Mouse (Mus musculus) thymus, postnatal 0 days (tissue): ENCODE data around the gene Dpf2. TPM values are rescaled to one million over a fixed set of nuclear protein-coding genes. Genes with fewer than 3 reads are reported as not detected.
A peak's percentile ranks its signal among the peaks of the same experiment; 100 is the strongest.

Experiments used
- DNase-seq: peaks from one replicate; pipeline ENCODE4 v3.0.0-alpha.2; 2015; ENCODE audit warnings: low spot score
- polyA plus RNA-seq: library from polyadenylated mRNA; unstranded; fragments of >200 nt; fragmentation: Nextera tagmentation; extraction: Ambion mirVana; gene quantifications from 2 replicates; pipeline ENCODE4 v1.2.1, GENCODE M21; 2015

The Dpf2 gene
- 104 and 116 TPM in 2 replicates for polyA plus RNA-seq

GRCm38 (mm10) chr19:5913007-5913719 is at the start of gene Dpf2:
Gene Dpf2, minus strand, starts transcription at chr19:5913010.
- no peak for DNase-seq

GRCm38 (mm10) chr19:5957371-5957770 is 44.6 kb upstream of the Dpf2 start:
- DNase-seq = no peak

GRCm38 (mm10) chr19:5956685-5957084 is 43.9 kb upstream of the Dpf2 start:
- DNase-seq = peak; percentile 68

GRCm38 (mm10) chr19:5955704-5956670 is 43.2 kb upstream of the Dpf2 start:
- DNase-seq = no peak

- no peak for DNase-seq
These were observed 42.1 kb upstream of the Dpf2 start for GRCm38 (mm10) chr19:5954936-5955335.

- no peak for DNase-seq
These were observed 41.4 kb upstream of the Dpf2 start for GRCm38 (mm10) chr19:5954031-5954710.

DNA sequence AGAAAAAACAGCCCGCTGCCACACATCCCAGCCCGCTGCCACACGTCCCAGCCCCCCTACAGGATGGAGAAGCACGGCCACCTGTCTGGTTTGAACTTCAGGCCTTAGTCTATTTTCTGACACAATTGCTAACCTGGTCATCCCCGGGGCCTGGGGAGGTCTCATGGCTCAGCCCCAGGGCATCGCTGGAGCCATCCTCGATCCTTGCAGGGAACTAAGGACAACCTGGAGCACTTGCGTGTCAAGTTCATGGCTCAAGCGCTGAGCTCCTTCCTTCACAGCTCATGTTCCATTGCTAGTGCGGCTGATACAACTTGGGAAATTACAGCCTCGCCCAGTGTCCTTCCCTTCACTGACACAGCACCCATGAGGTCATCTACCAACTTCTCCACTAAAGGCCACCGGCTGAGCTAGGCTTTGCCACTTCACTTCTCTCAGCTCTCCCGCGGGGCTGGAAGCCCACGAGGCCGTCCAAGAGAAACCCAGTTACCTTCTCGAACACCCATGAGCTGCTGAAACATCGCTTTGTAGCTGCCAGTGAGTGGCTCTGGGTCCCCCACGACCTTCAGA is 40.5 kb upstream of the Dpf2 start:
- no peak for DNase-seq

- DNase-seq = no peak
These were observed 39.4 kb upstream of the Dpf2 start for GRCm38 (mm10) chr19:5952071-5952691.

DNA sequence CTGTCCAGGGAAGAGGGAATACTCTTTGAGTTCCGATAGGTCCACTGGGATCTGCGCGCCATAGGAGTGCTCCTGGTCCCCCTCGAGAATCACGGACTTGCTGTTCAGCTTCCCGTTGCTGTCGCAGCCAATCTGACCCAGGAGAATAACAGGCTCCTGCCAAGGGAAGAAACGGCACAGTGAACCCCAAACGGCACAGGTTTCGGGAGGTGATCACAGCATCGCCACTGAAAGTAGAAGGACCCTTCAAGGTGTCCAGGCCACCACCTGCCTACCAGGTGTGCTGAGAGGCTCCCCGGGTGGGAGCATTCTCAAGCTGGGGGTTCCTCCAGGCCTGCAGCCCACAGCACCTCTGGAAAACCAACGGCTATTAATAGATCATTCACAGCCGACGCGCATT is 38.8 kb upstream of the Dpf2 start:
- no peak for DNase-seq

DNA sequence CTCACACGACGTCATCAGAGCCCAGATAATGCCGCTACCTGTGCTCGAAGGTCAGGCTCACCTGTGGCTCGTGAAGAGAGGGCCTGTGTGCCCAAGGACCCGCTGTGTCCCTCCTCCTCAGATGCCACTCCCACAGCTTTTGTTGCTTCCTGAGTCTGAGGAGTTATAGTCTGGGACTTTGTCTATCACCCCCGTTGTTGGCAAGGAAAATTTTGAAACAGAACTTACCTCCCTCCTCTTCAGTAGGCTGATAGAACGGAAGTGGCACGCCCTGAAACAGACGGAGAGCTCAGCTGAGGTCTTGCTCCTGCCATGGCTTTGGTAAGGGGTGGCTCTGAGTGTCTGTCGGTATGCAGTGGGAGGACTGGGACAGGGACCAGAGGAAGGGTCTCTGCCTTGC is 37.4 kb upstream of the Dpf2 start:
- DNase-seq = no peak

- DNase-seq = no peak
These were observed 33.1 kb upstream of the Dpf2 start for GRCm38 (mm10) chr19:5945891-5946290.

- DNase-seq = no peak
These were observed 32.2 kb upstream of the Dpf2 start for GRCm38 (mm10) chr19:5945027-5945426.

GRCm38 (mm10) chr19:5944145-5944544 is 31.3 kb upstream of the Dpf2 start:
- DNase-seq = no peak

- DNase-seq = no peak
These were observed 30.6 kb upstream of the Dpf2 start for GRCm38 (mm10) chr19:5943404-5943803.

DNA sequence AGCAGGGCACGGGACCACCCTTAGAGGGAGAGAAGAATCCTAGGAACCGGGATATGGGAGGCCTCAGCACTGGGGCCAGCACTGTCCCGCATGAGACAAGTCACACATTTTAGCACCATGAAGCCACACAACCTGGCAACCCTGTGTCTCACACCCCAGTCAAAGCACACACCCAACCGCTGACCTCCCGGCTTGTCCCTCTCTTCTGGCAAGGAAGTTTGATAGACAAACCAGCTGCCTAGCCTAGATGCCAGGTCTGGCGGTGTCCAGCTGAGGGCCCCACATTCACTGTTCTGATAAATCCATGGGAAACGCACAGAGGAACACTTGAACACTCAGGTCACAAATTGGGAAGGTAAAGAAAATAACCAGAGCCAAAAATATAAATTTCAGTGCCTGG is 29.8 kb upstream of the Dpf2 start:
- DNase-seq = no peak

GRCm38 (mm10) chr19:5940656-5941055 is 27.8 kb upstream of the Dpf2 start:
- no peak for DNase-seq

DNA sequence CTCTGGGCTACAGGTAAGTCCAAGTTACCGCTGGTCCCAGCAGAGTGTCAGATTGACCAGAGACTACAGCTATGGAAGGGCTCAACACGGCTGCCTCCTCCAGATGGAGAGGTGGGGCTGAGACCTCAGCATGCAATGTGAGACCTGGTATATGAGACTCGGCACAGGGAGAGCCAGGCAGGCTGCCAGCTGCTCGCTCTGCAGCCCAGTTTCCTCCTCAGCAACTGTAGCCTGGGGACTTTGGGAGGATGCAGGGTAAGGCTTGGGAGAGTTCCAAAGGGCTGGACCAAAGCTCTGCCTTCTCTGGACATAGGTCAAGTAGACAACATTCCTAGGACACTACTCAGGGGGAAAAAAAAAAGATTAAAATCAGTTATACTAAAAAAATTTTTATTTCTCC is 27.4 kb upstream of the Dpf2 start:
- DNase-seq = no peak

- DNase-seq = no peak
These were observed 26.9 kb upstream of the Dpf2 start for GRCm38 (mm10) chr19:5939715-5940114.

DNA sequence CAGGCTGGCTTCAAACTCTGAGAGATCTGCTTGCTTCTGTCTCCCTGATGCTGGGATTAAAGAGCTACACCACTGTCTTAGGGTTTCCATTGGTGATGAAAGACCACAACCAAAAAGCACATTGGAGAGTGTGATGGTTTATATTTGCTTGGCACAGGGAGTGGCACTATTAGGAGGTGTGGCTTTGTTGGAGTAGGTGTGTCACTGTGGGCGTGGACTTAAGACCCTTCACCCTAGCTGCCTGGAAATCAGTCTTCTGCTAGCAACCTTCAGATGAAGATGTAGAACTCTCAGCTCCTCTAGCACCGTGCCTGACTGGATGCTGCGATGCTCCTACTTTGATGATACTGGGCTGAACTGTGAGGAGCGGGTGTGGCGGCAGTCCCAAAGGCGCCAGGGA is 25.7 kb upstream of the Dpf2 start:
- no peak for DNase-seq

- no peak for DNase-seq
These were observed 25.1 kb upstream of the Dpf2 start for GRCm38 (mm10) chr19:5937836-5938406.
